Mouse (Mus musculus): ENCODE results near the gene 0610040J01Rik.

GRCm38 (mm10) chr5:63767464-63767863, 44.7 kb upstream of the 0610040J01Rik start:
- no peak for TF ChIP-seq CTCF (IDR thresholded peaks at IDR 0.05; ENCODE audit: control insufficient read depth, insufficient read depth, insufficient replicate concordance, low read depth, low read length)
- TF ChIP-seq POLR2A (IDR thresholded peaks at IDR 0.05; ENCODE audit: control insufficient read depth, low read depth, low read length), result no peak
